Mouse (Mus musculus) midbrain, embryonic 15.5 days (tissue): ENCODE measurements at regions not wholly inside any gene's neighbourhood (a gene's known extent, or its start where the extent isn't known, plus 50 kb on each side); places are given as distances from the start of the nearest gene placed in this dataset.

Source experiments
- ATAC-seq: fragments of 200-750 bp; cut with Nextera tagmentation; replicated peaks from 2 replicates; pipeline ENCODE4 v1.8.0; 2017; ENCODE audit warnings: moderate TSS enrichment
- H3K27ac ChIP-seq: fragments of 300-500 bp; sonication (generic); 2 replicates; pipeline ENCODE4 v1.5.1; 2015; ENCODE audit warnings: mild to moderate bottlenecking, inconsistent platforms
- H3K27me3 ChIP-seq: fragments of 300-500 bp; sonication (generic); replicated peaks from 2 replicates; pipeline ENCODE4 v1.6.1; 2015; ENCODE audit warnings: inconsistent platforms
- H3K36me3 ChIP-seq: fragments of 300-500 bp; sonication (generic); replicated peaks from 2 replicates; pipeline ENCODE4 v1.6.1; 2015; ENCODE audit warnings: inconsistent platforms
- H3K4me1 ChIP-seq: fragments of 300-500 bp; sonication (generic); 2 replicates; pipeline ENCODE4 v1.6.1; 2015; ENCODE audit warnings: inconsistent platforms
- H3K4me2 ChIP-seq: fragments of 300-500 bp; sonication (generic); 2 replicates; pipeline ENCODE4 v1.6.1; 2015; ENCODE audit warnings: inconsistent platforms, mild to moderate bottlenecking, moderate library complexity
- H3K4me3 ChIP-seq: fragments of 300-500 bp; sonication (generic); 2 replicates; pipeline ENCODE4 v1.5.1; 2015; ENCODE audit warnings: mild to moderate bottlenecking, inconsistent platforms
- H3K9ac ChIP-seq: fragments of 300-500 bp; sonication (generic); 2 replicates; pipeline ENCODE4 v1.6.1; 2015; ENCODE audit warnings: mild to moderate bottlenecking, inconsistent platforms
- H3K9me3 ChIP-seq: fragments of 300-500 bp; sonication (generic); 2 replicates; pipeline ENCODE4 v1.6.1; 2016; ENCODE audit warnings: inconsistent platforms
- WGBS: fragments of 180-500 bp; shearing (Covaris S2); methylation state at CpG from one replicate; pipeline ENCODE4 v1.1.7; 2015; ENCODE audit warnings: mixed read lengths; 5-methylcytosine and 5-hydroxymethylcytosine counted together

GRCm38 (mm10) chr5:37980692-37981091 lies 57.9 kb upstream of the Stx18 start:
- Histone ChIP-seq H3K36me3 (no peaks in the 10 kb centered on the region), H3K4me2 (no peak overlapping the region), H3K9me3 (no peaks in the 10 kb centered on the region), H3K4me1 (no peaks in the 10 kb centered on the region), H3K27me3 (0 out of 2 replicates have a peak, but pooled peaks cover 3% of the 10 kb centered on the region), H3K27ac (no peak overlapping the region), H3K4me3 (no peak overlapping the region), H3K9ac (no peak overlapping the region)
- no peak for ATAC-seq
- 84% methylated on average over 3 of the region's 3 CpGs for WGBS

- Histone ChIP-seq H3K9me3 (no peaks in the 10 kb centered on the region), H3K4me1 (no peaks in the 10 kb centered on the region), H3K27ac (no peak overlapping the region), H3K36me3 (no peaks in the 10 kb centered on the region), H3K9ac (no peak overlapping the region), H3K27me3 (0 out of 2 replicates have a peak, but pooled peaks cover 3% of the 10 kb centered on the region), H3K4me2 (no peak overlapping the region), H3K4me3 (no peak overlapping the region)
- 74% methylated on average over 4 of the region's 4 CpGs for WGBS
- no peak for ATAC-seq
Observed at GRCm38 (mm10) chr5:37976943-37977434, 61.6 kb upstream of the Stx18 start.

GRCm38 (mm10) chr5:37972980-37973545 lies 65.5 kb upstream of the Stx18 start:
- 80% methylated on average over 7 of the region's 7 CpGs for WGBS
- ATAC-seq, result no peak
- H3K36me3 ChIP-seq, result no peaks in the 10 kb centered on the region

GRCm38 (mm10) chr5:37971724-37972123 lies 66.8 kb upstream of the Stx18 start:
- WGBS, result 67% methylated on average over 11 of the region's 11 CpGs
- ATAC-seq, result no peak

More at GRCm38 (mm10) chr5:37972980-37973545, 65.5 kb upstream of the Stx18 start:
- Histone ChIP-seq H3K4me1 (peaks cover 8% of the 10 kb centered on the region), H3K4me2 (no peak overlapping the region), H3K27me3 (peaks cover 20% of the 10 kb centered on the region), H3K4me3 (no peak overlapping the region), H3K9ac (no peak overlapping the region), H3K9me3 (no peaks in the 10 kb centered on the region), H3K27ac (no peak overlapping the region)

GRCm38 (mm10) chr5:37968596-37968995 lies 69.9 kb upstream of the Stx18 start:
- Histone ChIP-seq H3K27ac (no peak overlapping the region), H3K9me3 (no peaks in the 10 kb centered on the region), H3K9ac (no peak overlapping the region), H3K36me3 (no peaks in the 10 kb centered on the region), H3K4me1 (peaks cover 17% of the 10 kb centered on the region), H3K4me2 (no peak overlapping the region), H3K4me3 (no peak overlapping the region), H3K27me3 (peaks cover 50% of the 10 kb centered on the region)
- 8% methylated on average over 10 of the region's 10 CpGs for WGBS
- no peak for ATAC-seq

More at GRCm38 (mm10) chr5:37971724-37972123, 66.8 kb upstream of the Stx18 start:
- Histone ChIP-seq H3K4me2 (no peak overlapping the region), H3K27ac (no peak overlapping the region), H3K27me3 (peaks cover 33% of the 10 kb centered on the region), H3K4me3 (no peak overlapping the region), H3K36me3 (no peaks in the 10 kb centered on the region), H3K4me1 (peaks cover 17% of the 10 kb centered on the region), H3K9me3 (no peaks in the 10 kb centered on the region), H3K9ac (no peak overlapping the region)

GRCm38 (mm10) chr5:37967914-37968375 lies 70.6 kb upstream of the Stx18 start:
- H3K9ac ChIP-seq, result no peak overlapping the region
- no peak overlapping the region for H3K4me3 ChIP-seq
- no peaks in the 10 kb centered on the region for H3K9me3 ChIP-seq
- H3K4me2 ChIP-seq, result peak overlapping the region; percentile 19; the same call in 1 of the 2 replicates
- H3K36me3 ChIP-seq, result no peaks in the 10 kb centered on the region
- H3K27ac ChIP-seq, result no peak overlapping the region
- WGBS, result 4% methylated on average over 14 of the region's 14 CpGs
- H3K4me1 ChIP-seq, result peaks cover 17% of the 10 kb centered on the region
- no peak for ATAC-seq
- peaks cover 50% of the 10 kb centered on the region for H3K27me3 ChIP-seq

- Histone ChIP-seq H3K4me3 (no peak overlapping the region), H3K4me2 (peak overlapping the region; percentile 19; the same call in 1 of the 2 replicates), H3K27me3 (peaks cover 50% of the 10 kb centered on the region), H3K36me3 (no peaks in the 10 kb centered on the region), H3K27ac (no peak overlapping the region), H3K9ac (no peak overlapping the region), H3K9me3 (no peaks in the 10 kb centered on the region), H3K4me1 (peaks cover 17% of the 10 kb centered on the region)
- no peak for ATAC-seq
- 5% methylated on average over 23 of the region's 23 CpGs for WGBS
Observed at GRCm38 (mm10) chr5:37967106-37967913, 71.2 kb upstream of the Stx18 start.

- no peak overlapping the region for H3K4me2 ChIP-seq
- 67% methylated on average over 8 of the region's 8 CpGs for WGBS
- H3K4me3 ChIP-seq, result no peak overlapping the region
- ATAC-seq, result no peak
- H3K36me3 ChIP-seq, result no peaks in the 10 kb centered on the region
- H3K27me3 ChIP-seq, result peaks cover 35% of the 10 kb centered on the region
- H3K9me3 ChIP-seq, result no peaks in the 10 kb centered on the region
- H3K9ac ChIP-seq, result no peak overlapping the region
- no peak overlapping the region for H3K27ac ChIP-seq
- H3K4me1 ChIP-seq, result peaks cover 15% of the 10 kb centered on the region
Observed at GRCm38 (mm10) chr5:37963688-37964087, 74.9 kb upstream of the Stx18 start.

GRCm38 (mm10) chr5:37962513-37962912 lies 76.0 kb upstream of the Stx18 start:
- Histone ChIP-seq H3K9me3 (no peaks in the 10 kb centered on the region), H3K4me3 (no peak overlapping the region), H3K9ac (no peak overlapping the region), H3K27me3 (peaks cover 25% of the 10 kb centered on the region), H3K27ac (no peak overlapping the region), H3K36me3 (no peaks in the 10 kb centered on the region), H3K4me2 (no peak overlapping the region), H3K4me1 (peaks cover 3% of the 10 kb centered on the region)
- 50% methylated on average over 3 of the region's 3 CpGs for WGBS
- ATAC-seq, result no peak

GRCm38 (mm10) chr5:37960216-37960615 lies 78.3 kb upstream of the Stx18 start:
- no peak overlapping the region for H3K27ac ChIP-seq
- H3K4me2 ChIP-seq, result no peak overlapping the region
- WGBS, result 83% methylated on average over 7 of the region's 7 CpGs
- no peaks in the 10 kb centered on the region for H3K9me3 ChIP-seq
- H3K9ac ChIP-seq, result no peak overlapping the region
- H3K4me1 ChIP-seq, result no peaks in the 10 kb centered on the region
- no peak overlapping the region for H3K4me3 ChIP-seq
- no peaks in the 10 kb centered on the region for H3K36me3 ChIP-seq
- no peak for ATAC-seq
- H3K27me3 ChIP-seq, result peaks cover 2% of the 10 kb centered on the region; the same call in 1 of the 2 replicates

- no peak overlapping the region for H3K4me2 ChIP-seq
- H3K4me3 ChIP-seq, result no peak overlapping the region
- ATAC-seq, result no peak
- H3K36me3 ChIP-seq, result no peaks in the 10 kb centered on the region
- no peaks in the 10 kb centered on the region for H3K4me1 ChIP-seq
- 0% methylated on average over 1 of the region's 1 CpGs for WGBS
- H3K9me3 ChIP-seq, result no peaks in the 10 kb centered on the region
- no peak overlapping the region for H3K27ac ChIP-seq
- no peak overlapping the region for H3K9ac ChIP-seq
- no peaks in the 10 kb centered on the region for H3K27me3 ChIP-seq
Observed at GRCm38 (mm10) chr5:37952096-37952495, 86.4 kb upstream of the Stx18 start.

GRCm38 (mm10) chr5:37932760-37933122 lies 105.8 kb upstream of the Stx18 start:
- ATAC-seq, result no peak

More at GRCm38 (mm10) chr5:37932760-37933122, 105.8 kb upstream of the Stx18 start:
- Histone ChIP-seq H3K27ac (no peak overlapping the region), H3K4me3 (no peak overlapping the region), H3K27me3 (no peaks in the 10 kb centered on the region), H3K9me3 (no peaks in the 10 kb centered on the region), H3K4me2 (no peak overlapping the region), H3K9ac (no peak overlapping the region), H3K4me1 (no peaks in the 10 kb centered on the region), H3K36me3 (no peaks in the 10 kb centered on the region)
- WGBS, result 71% methylated on average over 2 of the region's 2 CpGs
